ENCODE assay signal across 27 mouse cellular contexts in the genomic region with DNA sequence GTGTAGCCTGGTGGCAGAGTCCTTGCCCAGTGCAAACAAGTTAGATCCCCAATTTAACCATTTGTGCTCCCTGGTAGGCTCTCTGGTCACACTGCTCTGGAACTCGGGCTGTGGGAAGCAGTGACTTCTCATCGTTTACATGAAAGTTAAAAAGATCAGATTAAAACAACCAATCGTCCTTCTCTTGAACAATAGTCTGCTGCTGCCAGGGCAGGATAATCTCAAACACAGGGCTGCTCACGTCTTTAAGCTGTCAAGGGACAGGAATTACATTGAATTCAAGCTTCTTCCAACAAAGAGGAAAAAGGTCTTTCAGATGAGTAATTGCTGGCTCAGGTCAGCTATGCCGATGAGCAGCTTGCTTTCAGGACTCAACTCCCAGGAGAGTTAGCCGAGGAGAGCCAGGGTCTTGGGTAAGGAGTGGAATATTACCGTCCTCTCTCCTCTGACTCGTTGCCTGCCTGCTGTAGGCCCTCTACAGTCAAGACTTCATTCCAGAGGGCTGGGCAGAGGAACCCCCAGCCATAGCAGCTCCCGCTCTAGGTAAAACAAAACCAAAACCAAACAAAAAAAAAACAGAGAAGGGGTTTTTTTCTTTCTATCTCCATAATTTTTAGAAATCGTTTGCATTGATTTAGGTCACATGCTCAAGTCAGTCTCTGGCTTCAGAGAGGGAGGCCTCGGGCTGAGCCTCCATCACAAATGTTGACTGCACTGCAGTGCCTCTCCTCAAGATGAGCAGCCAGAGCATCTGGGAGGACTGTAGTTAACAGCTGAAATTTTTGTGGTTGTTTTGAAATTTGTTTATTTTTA. TPM values are rescaled to one million over a fixed set of nuclear protein-coding genes. Genes with fewer than 3 reads are reported as not detected.
DNase-seq lines count a peak whose midpoint lies in the region; ATAC-seq and TF ChIP-seq lines count a peak whose summit lies in the region.
"Had no signal": no experiment of that assay in that cellular context is flagged by ENCODE, and none has a peak within 500 bp of the region (broad histone marks: within the 10 kb centered on the region; RNA-seq: fewer than 3 reads in every experiment).

No protein-coding gene starts in this region.

- no peak for ATAC-seq in kidney, postnatal 0 days (replicated peaks; ENCODE audit: low FRiP score, low read depth)
- ATAC-seq: CD4-positive, CD25-positive, alpha-beta regulatory T cell, adult 4 months; forebrain, postnatal 0 days; inflammation-experienced regulatory T-cells, adult 6 months had no signal

- H3K4me2 ChIP-seq in kidney, postnatal 0 days (ENCODE audit: low read length) = no peak overlapping the region
- peak overlapping the region; percentile 42 for H3K4me2 ChIP-seq in myocyte (ENCODE audit: low read depth)
- H3K4me2 ChIP-seq: heart, embryonic 13.5 days; liver, embryonic 15.5 days; lung, embryonic 15.5 days; neural tube, embryonic 15.5 days; stomach, embryonic 15.5 days had no signal

- no peaks in the 10 kb centered on the region for H3K9me3 ChIP-seq in kidney, postnatal 0 days (replicated peaks; ENCODE audit: low read length)
- H3K9me3 ChIP-seq: forebrain, embryonic 10.5 days; heart, embryonic 13.5 days; limb, embryonic 10.5 days; liver, embryonic 15.5 days; lung, embryonic 15.5 days; neural tube, embryonic 15.5 days; stomach, embryonic 15.5 days had no signal

- no peak overlapping the region for H3ac ChIP-seq in myocyte (ENCODE audit: control insufficient read depth, insufficient read length)

- H3K36me3 ChIP-seq in kidney, postnatal 0 days (ENCODE audit: insufficient read depth, low read length) = no peaks in the 10 kb centered on the region
- no peaks in the 10 kb centered on the region for H3K36me3 ChIP-seq in myocyte (ENCODE audit: control insufficient read depth, insufficient read depth)
- H3K36me3 ChIP-seq: forebrain, embryonic 10.5 days; heart, embryonic 13.5 days; limb, embryonic 10.5 days; liver, embryonic 15.5 days; lung, embryonic 15.5 days; neural tube, embryonic 15.5 days; stomach, embryonic 15.5 days had no signal

- peak; percentile 20 for DNase-seq in kidney, postnatal 0 days (ENCODE audit: low spot score)
- no peak for DNase-seq in kidney, adult 8-10 months
- peak; percentile 29 for DNase-seq in CD4-positive helper T cell, adult 2 months (ENCODE audit: low read depth, low spot score)
- DNase-seq in NIH3T3 (ENCODE audit: low read depth) = peak; percentile 82
- no peak for DNase-seq in cerebellum, postnatal 10 days
- no peak for DNase-seq in urinary bladder, postnatal 10 days (ENCODE audit: low spot score)
- DNase-seq in embryo, embryonic 10.5 days (ENCODE audit: low spot score) = no peak
- DNase-seq: adrenal gland, postnatal 25 days; cerebellum, adult 9-10 months; forebrain, postnatal 0 days; heart, adult 18-20 months; heart, postnatal 14 days; kidney, adult 18-20 months; kidney, postnatal 14 days; liver; thymus, adult 18-20 months had no signal

- no peaks in the 10 kb centered on the region for H3K79me2 ChIP-seq in myocyte (ENCODE audit: control insufficient read depth, insufficient read depth)

- TF ChIP-seq POLR2A in myocyte (IDR thresholded peaks at IDR 0.05; ENCODE audit: insufficient read length, low read depth) = no peak

- no peak overlapping the region for H3K9ac ChIP-seq in kidney, postnatal 0 days (ENCODE audit: low read depth, low read length)
- H3K9ac ChIP-seq: forebrain, postnatal 0 days; heart, embryonic 13.5 days; liver, embryonic 15.5 days; lung, embryonic 15.5 days; neural tube, embryonic 15.5 days; stomach, embryonic 15.5 days had no signal

- H3K4me3 ChIP-seq in kidney, postnatal 0 days (replicated peaks; ENCODE audit: low read depth, low read length) = no peak overlapping the region
- no peak overlapping the region for H3K4me3 ChIP-seq in myocyte
- H3K4me3 ChIP-seq: forebrain, embryonic 10.5 days; heart, embryonic 13.5 days; layer of hippocampus, adult 2 months; limb, embryonic 10.5 days; liver, embryonic 15.5 days; lung, embryonic 15.5 days; neural tube, embryonic 15.5 days; stomach, embryonic 15.5 days had no signal

- no peak overlapping the region for H3K27ac ChIP-seq in kidney, postnatal 0 days
- H3K27ac ChIP-seq: forebrain, embryonic 10.5 days; heart, embryonic 13.5 days; layer of hippocampus, adult 2 months; limb, embryonic 10.5 days; liver, embryonic 15.5 days; lung, embryonic 15.5 days; neural tube, embryonic 15.5 days; stomach, embryonic 15.5 days had no signal

- H3K4me1 ChIP-seq in kidney, postnatal 0 days (replicated peaks; ENCODE audit: insufficient read depth, low read length) = no peaks in the 10 kb centered on the region
- H3K4me1 ChIP-seq: forebrain, embryonic 10.5 days; heart, embryonic 13.5 days; limb, embryonic 10.5 days; lung, embryonic 15.5 days; neural tube, embryonic 15.5 days; stomach, embryonic 15.5 days had no signal

- TF ChIP-seq CTCF in kidney, postnatal 0 days (IDR thresholded peaks at IDR 0.05; ENCODE audit: low read depth) = no peak

- H3K27me3 ChIP-seq in kidney, postnatal 0 days (ENCODE audit: insufficient read depth, low read length) = no peaks in the 10 kb centered on the region
- H3K27me3 ChIP-seq in myocyte (ENCODE audit: control insufficient read depth, insufficient read depth, insufficient read length) = no peaks in the 10 kb centered on the region
- H3K27me3 ChIP-seq: heart, embryonic 13.5 days; liver, embryonic 15.5 days; lung, embryonic 15.5 days; neural tube, embryonic 15.5 days; stomach, embryonic 15.5 days had no signal

- WGBS in kidney, postnatal 0 days = 53% methylated on average over 11 of the region's 11 CpGs

TF ChIP-seq in myocyte, 11 proteins besides CTCF, POLR2A, EP300 and RAD21:
- TF ChIP-seq CEBPB (IDR thresholded peaks at IDR 0.05; ENCODE audit: insufficient read depth, poor library complexity, severe bottlenecking) (no peak), MYOD1 (IDR thresholded peaks at IDR 0.05; ENCODE audit: control insufficient read depth in 1 of 3, insufficient read length in 2 of 3, low read depth in 2 of 3) (no peak), E2F4 (IDR thresholded peaks at IDR 0.05; ENCODE audit: insufficient read depth) (no peak), SRF (IDR thresholded peaks at IDR 0.05; ENCODE audit: control insufficient read depth, insufficient read length, low read depth) (no peak), MYOG (IDR thresholded peaks at IDR 0.05; ENCODE audit: control insufficient read depth in 1 of 3, insufficient read depth in 1 of 3, insufficient read length in 2 of 3, low read depth in 2 of 3) (no peak), USF1 (IDR thresholded peaks at IDR 0.05; ENCODE audit: low read depth) (no peak), TCF3 (IDR thresholded peaks at IDR 0.05; ENCODE audit: insufficient read length, low read depth) (no peak)
TF ChIP-seq in myocyte: peak in this region for 0.

RNA-seq across cellular contexts. Expression of a gene that starts 9.8 kb away (rescaled TPM):
- polyA plus RNA-seq in kidney, postnatal 0 days (2015; fragmentation: Nextera tagmentation; extraction: Ambion mirVana) = 146 and 169 TPM in 2 replicates
- 4.8 TPM for polyA plus RNA-seq in myocyte (2012; fragmentation: generic; extraction: Trizol)

Comparison
In these comparisons a context has a peak if more than half of its experiments do, and no peak if none do; other contexts are left out.
1. DNase-seq: peak in kidney, postnatal 0 days (single experiment), CD4-positive helper T cell, adult 2 months (single experiment) and NIH3T3 (single experiment); none in kidney, adult 8-10 months (0 of 2), cerebellum, postnatal 10 days (0 of 2), urinary bladder, postnatal 10 days (single experiment) and embryo, embryonic 10.5 days (single experiment).
2. RNA of a gene that starts 9.8 kb away (polyA plus RNA-seq): 146 to 169 TPM in kidney, postnatal 0 days; 4.8 TPM in myocyte (single experiment); every median in the first group is over 10 times any median in the second.